Mouse (Mus musculus) ES-E14 (cell line): ENCODE measurements around the gene Ccnj. TPM values are rescaled to one million over a fixed set of nuclear protein-coding genes. Genes with fewer than 3 reads are reported as not detected.

ENCODE experiments used
- DNase-seq: peaks from one replicate; pipeline ENCODE4 v3.0.0-alpha.2; 2013; ENCODE audit warnings: low read depth, low spot score
- H3K27ac ChIP-seq: 2 replicates; pipeline ENCODE4 v1.5.1; 2012; ENCODE audit warnings: low read depth, mild to moderate bottlenecking, low read length, moderate library complexity, mixed read lengths; ENCODE audit not compliant: poor library complexity, insufficient read depth, severe bottlenecking
- H3K36me3 ChIP-seq: 2 replicates; pipeline ENCODE4 v1.6.1; 2012; ENCODE audit warnings: mild to moderate bottlenecking, low read length, moderate library complexity, mixed read lengths; ENCODE audit not compliant: control insufficient read depth, poor library complexity, insufficient read depth, severe bottlenecking
- H3K4me1 ChIP-seq, 2 experiments: fragments of 150-350 bp in 1 of 2; sonication (generic) in 1 of 2; 2 replicates each; pipeline ENCODE4 v1.6.1; 2012; ENCODE audit warnings: low read length in 2 of 2, mild to moderate bottlenecking in 1 of 2, mixed read lengths in 1 of 2; ENCODE audit not compliant: control insufficient read depth in 2 of 2, insufficient read depth in 2 of 2, poor library complexity in 1 of 2
- H3K4me3 ChIP-seq, 2 experiments: fragments of 150-350 bp in 1 of 2; sonication (generic) in 1 of 2; 2 replicates each; pipeline ENCODE4 v1.5.1; 2012; ENCODE audit warnings: low read length in 2 of 2, low read depth in 1 of 2, mild to moderate bottlenecking in 1 of 2, mixed read lengths in 1 of 2; ENCODE audit not compliant: insufficient read depth in 1 of 2, poor library complexity in 1 of 2, severe bottlenecking in 1 of 2
- H3K9ac ChIP-seq: 2 replicates; pipeline ENCODE4 v1.6.1; 2012; ENCODE audit warnings: low read depth, mild to moderate bottlenecking, low read length, mixed read lengths; ENCODE audit not compliant: poor library complexity, insufficient read depth, severe bottlenecking
- H3K9me3 ChIP-seq: fragments of 150-350 bp; sonication (generic); 2 replicates; pipeline ENCODE4 v1.6.1; 2012; ENCODE audit warnings: low read depth, mild to moderate bottlenecking, low read length; ENCODE audit not compliant: control insufficient read depth, insufficient read depth
- CHD2 ChIP-seq: IDR thresholded peaks from 2 replicates; pipeline ENCODE4 v1.6.1; 2014; ENCODE audit warnings: mild to moderate bottlenecking, low read depth, low read length, inconsistent platforms
- HCFC1 ChIP-seq: IDR thresholded peaks from 2 replicates; pipeline ENCODE4 v1.6.1; 2012; ENCODE audit warnings: low read length, inconsistent platforms, borderline replicate concordance; ENCODE audit not compliant: insufficient read depth
- MAFK ChIP-seq: IDR thresholded peaks from 2 replicates; pipeline ENCODE4 v1.6.1; 2014; ENCODE audit warnings: mild to moderate bottlenecking, low read depth, low read length, inconsistent platforms; ENCODE audit not compliant: insufficient read depth
- ZC3H11A ChIP-seq: IDR thresholded peaks from 2 replicates; pipeline ENCODE4 v1.6.1; 2012; ENCODE audit warnings: low read depth, mild to moderate bottlenecking, inconsistent platforms, low read length, borderline replicate concordance
- ZNF384 ChIP-seq: IDR thresholded peaks from 2 replicates; pipeline ENCODE4 v1.6.1; 2012; ENCODE audit warnings: low read depth, low read length, inconsistent platforms
- in situ Hi-C, 2 experiments: fragments of 600-800 bp; cut with MboI; formaldehyde crosslinking; loops; one replicate each; pipeline ENCODE4 v1.15.1; 2025; ENCODE audit warnings: low sequenced_read_pairs in 2 of 2, inconsistent platforms in 1 of 2; ENCODE audit not compliant: unreplicated experiment in 2 of 2
- total RNA-seq: library from RNA; depleted of rRNA; stranded (reverse); fragments of 300-350 nt; gene quantifications from 2 replicates; pipeline ENCODE4 v1.2.3, GENCODE M21; 2012

Gene Ccnj
- total RNA-seq, 1 experiment = 6.7 TPM

- Histone ChIP-seq H3K36me3 (no peaks in the 10 kb centered on the region), H3K27ac (no peak overlapping the region), H3K4me3 (no peak overlapping the region), H3K9ac (no peak overlapping the region), H3K9me3 (no peaks in the 10 kb centered on the region), H3K4me1 (no peaks in the 10 kb centered on the region)
- TF ChIP-seq CHD2 = no peak
- no peak for TF ChIP-seq ZC3H11A
- no peak for TF ChIP-seq ZNF384
- no peak for TF ChIP-seq HCFC1
- TF ChIP-seq MAFK = no peak
- in situ Hi-C loops = no loop called here
- no peak for DNase-seq
Measured at GRCm38 (mm10) chr19:40881700-40882099, 50.6 kb downstream of the Ccnj start.

GRCm38 (mm10) chr19:40888887-40889286 is 57.8 kb downstream of the Ccnj start:
- Histone ChIP-seq H3K9ac (no peak overlapping the region), H3K9me3 (no peaks in the 10 kb centered on the region), H3K36me3 (no peaks in the 10 kb centered on the region), H3K4me3 (no peak overlapping the region), H3K4me1 (no peaks in the 10 kb centered on the region), H3K27ac (no peak overlapping the region)
- TF ChIP-seq HCFC1 (no peak), MAFK (no peak), ZNF384 (no peak), CHD2 (no peak)
- no peak for DNase-seq
- in situ Hi-C loops = no loop called here

GRCm38 (mm10) chr19:40894071-40894506 is 63.0 kb downstream of the Ccnj start:
- in situ Hi-C loops = no loop called here

GRCm38 (mm10) chr19:40894519-40895392 is 63.7 kb downstream of the Ccnj start, which contains the start of gene Zfp518a:
Zfp518a (plus strand) TSS chr19:40894705.
- no peaks in the 10 kb centered on the region; the same call in 1 of the 2 replicates for H3K36me3 ChIP-seq
- no peaks in the 10 kb centered on the region for H3K9me3 ChIP-seq
- in situ Hi-C loops = no loop called here
- H3K4me3 ChIP-seq = peak within 1 kb of the TSS; percentile 88 to 91
- H3K9ac ChIP-seq = peak within 1 kb of the TSS; percentile 97
- peak within 1 kb of the TSS; percentile 94 for H3K27ac ChIP-seq
- TF ChIP-seq CHD2 (0 out of 2 replicates have a peak, but pooled peaks have one; percentile 47), ZC3H11A (no peak), HCFC1 (peak; percentile 47)
- H3K4me1 ChIP-seq = no peaks in the 10 kb centered on the region
- DNase-seq = peak; percentile 77

More at GRCm38 (mm10) chr19:40894071-40894506, 63.0 kb downstream of the Ccnj start:
- H3K4me3 ChIP-seq = peak overlapping the region; percentile 88 to 91
- peak overlapping the region; percentile 94 for H3K27ac ChIP-seq
- TF ChIP-seq ZNF384 (no peak; the same call in 1 of the 2 replicates), ZC3H11A (0 out of 2 replicates have a peak, but pooled peaks have one; percentile 19)
- H3K9ac ChIP-seq = peak overlapping the region; percentile 97
- H3K9me3 ChIP-seq = no peaks in the 10 kb centered on the region
- DNase-seq = no peak
- H3K4me1 ChIP-seq = no peaks in the 10 kb centered on the region
- no peaks in the 10 kb centered on the region; the same call in 1 of the 2 replicates for H3K36me3 ChIP-seq
